ENCODE assay signal across 22 mouse cellular contexts in the genomic region with DNA sequence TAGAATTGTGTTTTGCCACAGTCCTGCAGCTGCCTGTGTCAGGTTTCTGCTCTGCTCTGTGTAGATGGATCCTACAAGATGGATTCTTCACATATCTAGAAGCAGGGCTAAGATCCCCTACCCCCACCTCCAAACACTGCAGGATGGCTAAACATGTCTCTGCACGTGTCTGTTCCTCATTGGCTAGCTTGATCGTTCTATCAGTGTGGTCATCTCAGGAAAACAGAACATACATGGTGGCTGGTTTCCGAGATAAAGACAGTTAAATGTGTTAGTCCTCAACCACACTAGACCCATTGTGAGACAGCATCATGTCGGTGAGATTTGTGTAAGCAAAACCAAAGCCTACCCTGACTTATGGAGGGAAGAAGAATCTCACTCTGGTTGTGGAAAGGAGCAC.
DNase-seq lines count a peak whose midpoint lies in the region; ATAC-seq and TF ChIP-seq lines count a peak whose summit lies in the region.
"Had no signal": no experiment of that assay in that cellular context is flagged by ENCODE, and none has a peak within 500 bp of the region (broad histone marks: within the 10 kb centered on the region; RNA-seq: fewer than 3 reads in every experiment).

No protein-coding gene starts in this region.

- H3K27ac ChIP-seq in MEL (ENCODE audit: control insufficient read depth, low read depth, low read length): no peak overlapping the region
- H3K27ac ChIP-seq: embryonic facial prominence, embryonic 12.5 days; forebrain, embryonic 15.5 days; heart, adult 2 months; heart, embryonic 15.5 days; hindbrain, embryonic 12.5 days had no signal

- H3K9me3 ChIP-seq in MEL (replicated peaks; ENCODE audit: insufficient read depth, low read length): no peaks in the 10 kb centered on the region
- H3K9me3 ChIP-seq: embryonic facial prominence, embryonic 12.5 days; forebrain, embryonic 15.5 days; heart, embryonic 15.5 days; hindbrain, embryonic 12.5 days had no signal

- H3K36me3 ChIP-seq in MEL (ENCODE audit: control insufficient read depth in 1 of 2, insufficient read depth in 2 of 2, low read length in 2 of 2): peaks cover 0 to 6% of the 10 kb centered on the region in 2 experiments; a peak in 1 of 4 replicates
- H3K36me3 ChIP-seq: embryonic facial prominence, embryonic 12.5 days; forebrain, embryonic 15.5 days; heart, embryonic 15.5 days; hindbrain, embryonic 12.5 days had no signal

- H3K4me3 ChIP-seq in MEL (ENCODE audit: control insufficient read depth in 1 of 2, insufficient read depth in 1 of 2, low read depth in 2 of 2, low read length in 2 of 2): no peak overlapping the region
- H3K4me3 ChIP-seq: embryonic facial prominence, embryonic 12.5 days; forebrain, embryonic 15.5 days; heart, adult 2 months; heart, embryonic 15.5 days; hindbrain, embryonic 12.5 days had no signal

- no peak overlapping the region for H3K9ac ChIP-seq in MEL (ENCODE audit: control insufficient read depth, low read depth, low read length, poor library complexity, severe bottlenecking)
- H3K9ac ChIP-seq: embryonic facial prominence, embryonic 12.5 days; forebrain, embryonic 15.5 days; heart, embryonic 15.5 days; hindbrain, embryonic 12.5 days had no signal

- H3K4me1 ChIP-seq in MEL (ENCODE audit: control insufficient read depth in 1 of 2, insufficient read depth in 2 of 2, low read length in 2 of 2): peaks cover 2 to 7% of the 10 kb centered on the region in 2 experiments; a peak in 3 of 4 replicates
- H3K4me1 ChIP-seq: embryonic facial prominence, embryonic 12.5 days; forebrain, embryonic 15.5 days; hindbrain, embryonic 12.5 days had no signal

- no peak for TF ChIP-seq RAD21 in MEL (IDR thresholded peaks at IDR 0.05; ENCODE audit: low read depth, low read length)

- H3K79me2 ChIP-seq in MEL (ENCODE audit: control insufficient read depth, insufficient read depth, low read length, poor library complexity): no peaks in the 10 kb centered on the region

- H3K27me3 ChIP-seq in MEL (ENCODE audit: control insufficient read depth in 1 of 2, insufficient read depth in 2 of 2, low read length in 2 of 2): no peaks in the 10 kb centered on the region
- H3K27me3 ChIP-seq: embryonic facial prominence, embryonic 12.5 days; forebrain, embryonic 15.5 days; heart, embryonic 15.5 days; hindbrain, embryonic 12.5 days; Patski had no signal

- peak; percentile 41; the same call in 1 of the 2 replicates for ATAC-seq in monocyte, adult 5-6 weeks (replicated peaks; ENCODE audit: insufficient number of reproducible peaks, low FRiP score, low TSS enrichment, poor library complexity, severe bottlenecking)
- ATAC-seq: forebrain, embryonic 15.5 days; hindbrain, embryonic 16.5 days; Patski had no signal

- no peak for TF ChIP-seq POLR2A in MEL (IDR thresholded peaks at IDR 0.05; ENCODE audit: control insufficient read depth in 1 of 2, insufficient read depth in 1 of 2, low read depth in 1 of 2, low read length in 2 of 2, poor library complexity in 1 of 2)

- peak; percentile 41 to 55 for TF ChIP-seq EP300 in MEL (IDR thresholded peaks at IDR 0.05; ENCODE audit: low read depth in 1 of 2, low read length in 2 of 2)

- DNase-seq in CD4-positive helper T cell, adult 2 months (ENCODE audit: low read depth, low spot score): peak; percentile 68
- peak; percentile 57 for DNase-seq in MEL (ENCODE audit: low read depth, low spot score)
- peak; percentile 61 for DNase-seq in induced T-regulatory cell, adult 2 months (ENCODE audit: low read depth)
- no peak for DNase-seq in thymus, adult 18-20 months
- DNase-seq in heart, postnatal 4 days: no peak
- DNase-seq in kidney, adult 18-20 months: no peak
- no peak for DNase-seq in thymus, postnatal 10 days (ENCODE audit: low spot score in 2 of 2)
- DNase-seq: adrenal gland, adult 2 months; adrenal gland, postnatal 25 days; cerebellum, adult 2 months; cerebellum, postnatal 10 days; gastrocnemius, postnatal 10 days; heart, adult 2 months; heart, postnatal 14 days; kidney, adult 11 months had no signal

- no peak for TF ChIP-seq CTCF in MEL (IDR thresholded peaks at IDR 0.05 in 2 of 3, conservative IDR thresholded peaks at IDR 0.05 in 1 of 3; ENCODE audit: control insufficient read depth in 1 of 3, insufficient read depth in 1 of 3, low read depth in 2 of 3, low read length in 3 of 3, poor library complexity in 1 of 3, severe bottlenecking in 1 of 3)

TF ChIP-seq in MEL, 35 proteins besides CTCF, POLR2A, EP300 and RAD21:
- TF ChIP-seq BHLHE40 (IDR thresholded peaks at IDR 0.05; ENCODE audit: borderline replicate concordance, low read depth, low read length) (peak; percentile 57; the same call in 1 of the 2 replicates), POLR2AphosphoS5 (IDR thresholded peaks at IDR 0.05; ENCODE audit: borderline replicate concordance, low read depth, low read length) (no peak), TAL1 (IDR thresholded peaks at IDR 0.05; ENCODE audit: low read length) (peak; percentile 29), GATA1 (IDR thresholded peaks at IDR 0.05; ENCODE audit: low read depth, low read length) (peak; percentile 51)
TF ChIP-seq in MEL: peak in this region for 3.

Comparison
In these comparisons a context has a peak if more than half of its experiments do, and no peak if none do; other contexts are left out.
1. DNase-seq: peak in CD4-positive helper T cell, adult 2 months (single experiment), MEL (single experiment) and induced T-regulatory cell, adult 2 months (single experiment); none in thymus, adult 18-20 months (0 of 2), heart, postnatal 4 days (single experiment), kidney, adult 18-20 months (single experiment) and thymus, postnatal 10 days (0 of 2).